Mouse (Mus musculus) cerebellum, postnatal 25 days (tissue): ENCODE measurements at regions not wholly inside any gene's neighbourhood (a gene's known extent, or its start where the extent isn't known, plus 50 kb on each side); places are given as distances from the start of the nearest gene placed in this dataset.

ENCODE experiments used
- DNase-seq, 2 experiments: peaks; one replicate each; pipeline ENCODE4 v3.0.0; 2021; ENCODE audit warnings: mixed read lengths in 2 of 2

GRCm38 (mm10) chr3:149993199-149993598 is 1002.8 kb upstream of the Adgrl2 start:
- DNase-seq: no peak

DNA sequence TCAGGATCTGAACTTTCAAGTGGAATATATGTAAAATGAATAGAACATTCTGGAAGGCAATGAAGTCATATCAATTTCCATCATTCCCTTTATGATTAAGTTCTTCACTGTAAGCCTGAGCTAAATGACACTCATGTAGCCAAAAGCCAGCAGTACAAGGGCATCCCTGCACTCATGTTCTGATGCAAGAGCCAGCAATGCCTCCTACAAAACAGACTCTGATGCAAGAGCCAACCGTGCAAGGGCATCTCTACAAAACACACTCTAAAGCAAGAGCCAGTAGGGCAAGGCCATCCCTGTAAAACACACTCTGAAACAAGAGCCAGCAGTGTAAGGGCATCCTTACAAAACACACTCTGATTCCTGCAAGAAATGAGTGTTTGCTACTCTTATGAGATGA is 997.4 kb upstream of the Adgrl2 start:
- no peak for DNase-seq

- no peak for DNase-seq
Measured at GRCm38 (mm10) chr3:149956993-149957392, 966.6 kb upstream of the Adgrl2 start.

DNA sequence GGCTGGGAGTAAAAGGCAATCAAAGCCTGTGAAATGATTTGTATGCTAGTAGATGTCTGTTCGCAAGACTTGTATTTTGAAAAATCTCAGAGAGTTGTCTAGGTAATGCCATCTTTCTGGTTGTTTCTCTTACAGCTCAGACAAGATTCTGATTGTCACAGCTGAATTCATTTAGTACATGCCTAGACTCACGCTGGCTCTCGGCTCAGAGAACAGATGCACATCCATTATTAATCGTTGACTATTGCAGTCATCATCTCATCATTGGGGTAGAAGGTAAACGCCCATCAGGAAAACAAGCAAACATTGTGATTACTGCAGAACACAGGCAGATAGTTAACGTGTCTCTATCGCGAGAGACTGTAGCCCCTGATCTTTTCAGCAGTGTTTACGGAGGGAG is 945.8 kb upstream of the Adgrl2 start:
- DNase-seq: no peak

DNA sequence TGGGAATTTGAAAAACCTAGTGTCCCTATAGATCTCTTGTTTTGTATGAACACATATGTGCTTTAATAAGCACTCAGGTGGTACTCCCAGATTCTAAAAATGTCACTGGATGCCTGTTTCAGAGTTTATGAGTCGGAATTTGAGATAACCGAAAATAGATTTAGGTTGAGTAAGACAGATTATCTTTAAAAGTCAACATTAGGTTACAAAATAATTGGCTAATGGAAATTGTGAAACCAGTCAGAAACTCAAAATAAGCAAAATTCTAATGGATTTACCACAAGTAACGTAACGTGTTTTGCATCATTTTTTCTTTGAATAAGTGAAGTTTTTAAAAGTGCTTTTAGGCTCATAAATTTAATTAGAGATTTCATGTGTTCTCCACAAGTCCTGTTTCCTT is 944.5 kb upstream of the Adgrl2 start:
- no peak for DNase-seq

GRCm38 (mm10) chr3:149928456-149929360 is 938.4 kb upstream of the Adgrl2 start:
- DNase-seq: no peak

DNA sequence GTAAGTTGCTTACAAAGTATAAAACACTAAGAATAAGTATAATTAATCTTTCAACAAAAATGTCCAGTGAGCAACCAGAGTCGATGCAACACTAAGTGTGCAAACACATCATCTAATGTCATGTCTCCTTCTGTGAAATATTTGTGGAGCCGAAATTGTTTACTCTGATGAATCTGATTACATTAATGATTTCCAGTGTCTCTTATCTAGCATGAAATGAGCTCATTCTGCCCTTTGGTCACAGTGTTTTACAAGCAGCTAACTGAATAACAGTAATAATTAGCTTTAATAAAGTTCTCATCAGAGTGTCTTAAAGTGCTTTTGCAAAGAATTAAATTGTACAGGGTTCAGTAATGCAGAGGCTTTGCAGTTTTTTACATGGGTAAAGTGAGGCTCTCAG is 929.9 kb upstream of the Adgrl2 start:
- DNase-seq: no peak

GRCm38 (mm10) chr3:149918201-149918600 is 927.8 kb upstream of the Adgrl2 start:
- DNase-seq: no peak

GRCm38 (mm10) chr3:149910721-149911120 is 920.4 kb upstream of the Adgrl2 start:
- DNase-seq: no peak

DNA sequence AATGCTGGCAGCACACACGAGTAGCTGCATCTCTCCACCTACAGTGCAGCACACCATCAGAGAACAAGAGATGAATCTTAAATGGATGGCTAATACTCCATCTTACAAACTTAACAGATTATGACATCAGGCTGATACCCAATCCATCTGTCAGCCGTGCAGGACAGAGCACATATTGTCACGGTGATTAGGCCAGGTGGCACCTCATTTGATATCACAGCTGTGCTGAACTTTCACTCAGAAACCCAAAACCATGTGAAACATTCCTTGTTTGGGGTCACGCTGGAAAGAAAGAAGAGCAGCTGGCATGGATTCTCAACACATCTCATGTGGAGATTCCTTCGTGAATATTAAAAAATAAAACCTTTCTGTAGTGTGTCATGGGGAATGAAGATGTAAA is 911.4 kb upstream of the Adgrl2 start:
- DNase-seq: no peak

- no peak for DNase-seq
Measured at GRCm38 (mm10) chr3:149876553-149876952, 886.2 kb upstream of the Adgrl2 start.

DNA sequence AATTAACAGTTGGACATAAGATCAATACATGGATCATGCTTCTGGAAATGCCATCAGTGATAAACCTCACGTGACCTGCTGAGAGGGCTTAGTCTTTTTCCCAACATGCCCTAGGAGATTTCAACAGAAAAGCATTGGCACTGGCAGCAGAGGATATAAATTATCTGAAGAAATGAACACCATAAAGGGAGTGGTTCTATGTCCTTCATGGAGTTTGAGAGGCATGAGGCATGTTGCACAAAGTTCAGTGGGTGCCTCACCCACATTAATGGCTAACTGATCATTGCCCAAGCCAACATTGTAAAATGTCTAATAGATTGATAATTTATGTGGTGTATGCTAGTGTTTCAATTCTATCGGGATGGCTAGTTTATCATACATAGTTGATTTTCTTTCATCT is 875.6 kb upstream of the Adgrl2 start:
- DNase-seq: no peak

- DNase-seq: no peak
Measured at GRCm38 (mm10) chr3:149846941-149847539, 856.7 kb upstream of the Adgrl2 start.

GRCm38 (mm10) chr3:149845826-149846486 is 855.6 kb upstream of the Adgrl2 start:
- no peak for DNase-seq

DNA sequence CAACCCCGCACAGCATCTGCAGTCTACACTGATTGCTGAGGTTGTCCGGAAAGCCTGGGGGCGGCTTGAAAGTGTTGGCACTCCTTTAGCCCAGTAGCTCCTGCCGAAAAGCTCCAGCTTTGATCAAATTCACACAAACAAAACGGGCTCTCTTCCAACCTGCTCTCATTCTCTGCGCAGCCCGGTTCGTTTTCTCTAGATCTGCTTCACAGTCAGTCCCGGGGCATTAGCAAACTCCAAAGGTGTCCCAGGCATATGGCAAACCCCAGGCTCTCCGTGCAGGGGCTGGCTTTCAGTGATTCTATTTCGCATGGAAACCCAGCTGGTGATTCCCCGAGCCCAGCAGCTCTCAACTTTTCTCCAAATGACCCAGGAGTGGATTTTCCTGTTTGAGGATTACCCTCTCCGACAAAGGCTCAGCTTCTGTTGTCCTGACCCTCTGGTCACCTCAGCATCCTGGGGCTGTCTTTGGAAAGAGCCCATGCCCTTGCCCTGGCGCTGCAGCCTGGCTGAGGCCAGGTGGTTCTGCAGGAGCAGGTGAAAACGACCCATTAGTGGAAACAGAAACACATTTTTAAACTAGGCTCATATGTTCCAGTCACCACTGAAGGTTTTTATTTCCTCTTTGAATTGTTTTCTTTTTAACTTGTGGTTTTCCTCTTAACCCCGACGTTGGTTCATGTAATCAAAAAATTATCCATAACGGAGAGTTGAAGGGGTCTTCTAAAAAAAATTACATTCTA is 854.9 kb upstream of the Adgrl2 start:
- peak; percentile 53 to 61 for DNase-seq

DNA sequence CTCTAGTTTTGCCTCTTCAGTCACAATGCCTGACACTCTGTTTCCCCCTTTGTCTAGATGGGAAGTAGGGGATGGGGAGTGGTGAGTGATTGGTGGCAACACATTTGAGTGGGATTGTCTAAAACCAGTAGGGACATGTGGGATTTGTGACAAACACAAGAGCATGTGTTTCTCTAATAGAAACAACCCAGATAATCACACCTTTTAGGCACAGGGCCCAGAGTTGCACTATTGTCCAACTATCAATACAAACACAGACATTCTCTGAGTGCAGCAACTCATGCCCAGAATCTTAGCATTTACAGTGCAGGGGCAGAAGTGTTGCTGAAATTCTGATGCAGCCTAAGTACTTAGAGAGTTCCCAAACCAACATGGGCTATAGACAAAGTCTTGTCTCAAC is 847.6 kb upstream of the Adgrl2 start:
- DNase-seq: no peak

DNA sequence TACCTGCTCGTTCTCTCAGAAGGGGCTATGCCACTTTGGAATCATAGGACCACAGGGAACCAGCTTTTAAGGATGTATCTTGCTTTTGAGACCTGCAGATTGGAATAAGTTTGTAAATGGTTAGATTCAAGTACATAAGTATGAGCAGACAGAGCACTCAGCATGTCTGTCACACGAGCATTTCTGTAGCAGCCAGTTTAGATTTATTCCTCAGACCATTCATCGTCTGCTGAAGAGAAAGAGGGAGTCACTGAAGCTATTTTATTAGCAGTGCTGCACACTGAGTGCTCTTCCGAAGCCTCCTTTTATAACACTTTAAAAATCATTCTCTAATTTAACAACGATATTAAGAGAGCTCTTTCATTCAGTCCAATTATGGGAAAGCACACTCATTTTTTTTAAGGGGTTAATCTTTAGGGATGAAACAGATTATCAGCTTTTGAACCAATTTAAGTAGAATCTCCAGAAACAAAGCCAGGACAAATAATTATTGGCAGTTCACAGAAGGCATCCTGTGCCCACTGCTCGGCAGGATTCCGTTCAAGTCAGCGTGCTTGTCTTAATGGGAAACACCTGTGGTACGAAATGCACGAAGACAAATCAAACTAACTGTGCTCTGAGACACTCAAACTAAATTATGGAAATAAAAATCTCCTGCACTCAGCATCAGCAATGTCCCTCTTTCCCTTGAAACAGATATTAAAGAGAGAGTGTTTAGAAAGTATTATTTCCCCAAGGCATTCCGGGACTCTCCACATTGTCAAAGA is 846.3 kb upstream of the Adgrl2 start:
- DNase-seq: no peak

DNA sequence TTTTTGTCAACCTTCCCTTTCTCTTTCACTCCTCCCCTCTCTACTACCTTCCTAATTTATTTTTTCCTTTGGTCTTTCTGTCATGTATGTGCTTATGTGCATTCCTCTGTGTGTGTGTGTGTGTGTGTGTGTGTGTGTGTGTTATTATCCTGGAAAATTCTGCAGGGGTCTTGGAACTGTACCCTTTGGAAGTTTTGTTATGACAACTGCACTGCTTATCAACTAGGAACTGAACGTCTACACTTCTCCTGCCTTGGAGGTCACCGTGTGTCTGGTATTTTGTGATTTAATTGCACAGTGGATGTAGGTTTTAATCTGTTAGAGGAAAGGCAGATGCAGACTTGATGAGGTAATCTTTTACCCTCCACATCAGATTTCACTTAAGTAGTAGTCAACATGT is 836.8 kb upstream of the Adgrl2 start:
- DNase-seq: no peak

- DNase-seq: no peak
Measured at GRCm38 (mm10) chr3:149826757-149827156, 836.4 kb upstream of the Adgrl2 start.

DNA sequence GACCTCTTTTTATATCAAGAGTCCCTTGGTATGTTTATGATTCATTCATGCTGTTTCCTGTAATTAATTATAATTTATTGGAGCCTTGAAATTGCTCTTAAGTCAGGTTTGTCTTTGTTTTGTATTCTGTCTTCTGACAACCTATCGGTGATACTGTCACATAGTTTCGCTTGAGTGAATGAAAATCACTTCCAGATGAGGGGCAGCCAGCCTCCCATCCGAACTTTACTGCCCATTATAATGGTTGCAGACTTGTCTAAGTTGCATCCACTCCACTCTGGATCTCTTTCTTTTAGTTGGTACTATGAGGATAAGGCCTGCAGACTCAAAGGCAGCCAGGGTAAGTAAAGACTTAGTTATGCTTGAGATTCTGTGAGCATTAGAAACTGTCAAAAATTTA is 830.3 kb upstream of the Adgrl2 start:
- no peak for DNase-seq

GRCm38 (mm10) chr3:149819863-149820262 is 829.5 kb upstream of the Adgrl2 start:
- no peak for DNase-seq

- no peak for DNase-seq
Measured at GRCm38 (mm10) chr3:149819081-149819480, 828.7 kb upstream of the Adgrl2 start.
